In the genomic region with DNA sequence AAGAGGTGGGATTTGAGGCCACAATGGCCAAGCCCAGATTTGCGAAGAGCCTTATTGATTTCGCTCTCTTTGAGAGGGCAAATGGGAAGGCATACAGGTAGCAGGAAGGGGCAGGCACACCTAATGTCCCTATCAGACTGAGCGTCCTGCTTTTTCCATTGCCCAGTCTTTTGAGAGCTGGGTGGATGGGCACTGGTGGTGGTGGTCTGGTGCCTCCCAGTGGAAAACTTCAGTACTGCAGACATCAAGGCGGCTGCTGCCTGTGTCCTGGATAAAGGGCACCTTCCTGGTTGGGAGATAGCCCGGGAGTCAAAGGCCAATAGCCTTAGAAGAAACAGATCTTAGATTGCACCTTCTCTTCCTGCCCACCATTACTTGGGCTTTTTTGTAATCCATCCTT, we compare ENCODE assay signal across 8 mouse cellular contexts. TPM values are rescaled to one million over a fixed set of nuclear protein-coding genes. Genes with fewer than 3 reads are reported as not detected.
DNase-seq lines count a peak whose midpoint lies in the region; ATAC-seq and TF ChIP-seq lines count a peak whose summit lies in the region.

No protein-coding gene starts in this region.

- H3K9ac ChIP-seq in heart, embryonic 14.5 days (ENCODE audit: low read length) = no peak overlapping the region

- H3K79me3 ChIP-seq in C2C12 (ENCODE audit: low read depth) = no peaks in the 10 kb centered on the region

- peak; percentile 16 for TF ChIP-seq CTCF in C2C12 (IDR thresholded peaks at IDR 0.05; ENCODE audit: control insufficient read depth, insufficient read depth, insufficient read length)

- H3K27ac ChIP-seq in heart, embryonic 14.5 days (replicated peaks in 1 of 2; ENCODE audit: control insufficient read depth in 1 of 2, insufficient read depth in 1 of 2, low read depth in 2 of 2, low read length in 2 of 2) = no peak overlapping the region

- H3K9me3 ChIP-seq in heart, embryonic 14.5 days (ENCODE audit: control insufficient read depth, low read length) = no peaks in the 10 kb centered on the region

- WGBS in heart, embryonic 14.5 days = 25% methylated on average over 5 of the region's 5 CpGs

- H3K4me1 ChIP-seq in heart, embryonic 14.5 days (ENCODE audit: control insufficient read depth in 2 of 2, insufficient read depth in 2 of 2, low read length in 2 of 2) = peaks cover 0 to 16% of the 10 kb centered on the region in 2 experiments; a peak in 3 of 4 replicates

- DNase-seq in adipocyte (ENCODE audit: low spot score) (peak; percentile 80), MN1 (ENCODE audit: low spot score) (no peak)
- peak; percentile 83 for DNase-seq in embryo, embryonic 10 days (ENCODE audit: low spot score)
- peak; percentile 59 to 85 for DNase-seq in layer of hippocampus, adult 8-10 months (ENCODE audit: low spot score in 2 of 2)
- DNase-seq in lung, postnatal 4 days = peak; percentile 69 to 84
- DNase-seq in right cerebral cortex, postnatal 4 days = peak; percentile 75

- ATAC-seq in heart, embryonic 14.5 days (ENCODE audit: insufficient number of reproducible peaks, insufficient read depth, low FRiP score, low read depth) = peak; percentile 49; the same call in 1 of the 2 replicates

- H3K4me2 ChIP-seq in heart, embryonic 14.5 days (ENCODE audit: low read length) = no peak overlapping the region

- H3K27me3 ChIP-seq in C2C12 (ENCODE audit: control insufficient read depth, insufficient read depth, insufficient read length) = no peaks in the 10 kb centered on the region
- H3K27me3 ChIP-seq in heart, embryonic 14.5 days (ENCODE audit: control insufficient read depth, insufficient read depth, low read length) = no peaks in the 10 kb centered on the region

- no peaks in the 10 kb centered on the region for H3K36me3 ChIP-seq in C2C12 (ENCODE audit: control insufficient read depth, insufficient read depth)
- no peaks in the 10 kb centered on the region for H3K36me3 ChIP-seq in heart, embryonic 14.5 days (ENCODE audit: control insufficient read depth, insufficient read depth, low read length)

- no peak overlapping the region for H3ac ChIP-seq in C2C12 (ENCODE audit: control insufficient read depth, insufficient read length, low read depth)

- no peaks in the 10 kb centered on the region for H3K79me2 ChIP-seq in C2C12 (ENCODE audit: control insufficient read depth, insufficient read depth)

- no peak overlapping the region for H3K4me3 ChIP-seq in C2C12 (ENCODE audit: insufficient read depth, poor library complexity, severe bottlenecking)
- no peak overlapping the region for H3K4me3 ChIP-seq in heart, embryonic 14.5 days (ENCODE audit: control insufficient read depth in 1 of 2, insufficient read depth in 1 of 2, low read depth in 1 of 2, low read length in 2 of 2)

TF ChIP-seq in C2C12, 6 proteins besides CTCF, POLR2A, EP300 and RAD21:
- TF ChIP-seq MYOG (IDR thresholded peaks at IDR 0.05; ENCODE audit: control insufficient read depth, extremely low read depth, insufficient read length) (no peak), FOSL1 (IDR thresholded peaks at IDR 0.05; ENCODE audit: insufficient read depth, low read length, poor library complexity, severe bottlenecking) (no peak), MAX (IDR thresholded peaks at IDR 0.05) (no peak), CEBPB (IDR thresholded peaks at IDR 0.05; ENCODE audit: low read depth) (no peak), USF1 (IDR thresholded peaks at IDR 0.05; ENCODE audit: low read depth) (no peak), MYOD1 (IDR thresholded peaks at IDR 0.05; ENCODE audit: control insufficient read depth, insufficient read length, low read depth) (no peak)

RNA-seq across cellular contexts. Expression of a gene that starts 47.4 kb away (rescaled TPM):
- polyA plus RNA-seq in C2C12 (2012; fragmentation: generic; extraction: Trizol) = not detected
- not detected in 2 replicates for polyA plus RNA-seq in heart, embryonic 14.5 days (2014; fragmentation: Nextera tagmentation; extraction: Ambion mirVana)
- total RNA-seq in layer of hippocampus, adult 8-10 months (2022) = 1 to 10 TPM; 1.3 to 2.5 (median 1.6) TPM
